ENCODE assay signal across 47 mouse cellular contexts in genomic region chr15:98471539-98471938, GRCm38 (mm10). TPM values are rescaled to one million over a fixed set of nuclear protein-coding genes. Genes with fewer than 3 reads are reported as not detected.
"Had no signal": no experiment of that assay in that cellular context is flagged by ENCODE, and none has a peak within 500 bp of the region (broad histone marks: within the 10 kb centered on the region; RNA-seq: fewer than 3 reads in every experiment).

No protein-coding gene starts in this region.

- H3K27me3 ChIP-seq: limb, embryonic 15.5 days; liver, embryonic 13.5 days; liver, embryonic 15.5 days; lung, embryonic 15.5 days; midbrain, embryonic 12.5 days; midbrain, embryonic 13.5 days; midbrain, embryonic 15.5 days; neural tube, embryonic 12.5 days had no signal

- H3K4me1 ChIP-seq: limb, embryonic 10.5 days; limb, embryonic 12.5 days; limb, embryonic 13.5 days; limb, embryonic 15.5 days; liver, embryonic 12.5 days; liver, embryonic 13.5 days; liver, embryonic 15.5 days; lung, embryonic 15.5 days; midbrain, embryonic 10.5 days; midbrain, embryonic 12.5 days; midbrain, embryonic 13.5 days; midbrain, embryonic 15.5 days; neural tube, embryonic 12.5 days had no signal

- H3K36me3 ChIP-seq: limb, embryonic 10.5 days; limb, embryonic 12.5 days; limb, embryonic 13.5 days; limb, embryonic 15.5 days; liver, embryonic 12.5 days; liver, embryonic 13.5 days; liver, embryonic 15.5 days; lung, embryonic 15.5 days; midbrain, embryonic 10.5 days; midbrain, embryonic 12.5 days; midbrain, embryonic 13.5 days; midbrain, embryonic 15.5 days; neural tube, embryonic 12.5 days had no signal

- H3K27ac ChIP-seq: limb, embryonic 10.5 days; limb, embryonic 12.5 days; limb, embryonic 13.5 days; limb, embryonic 15.5 days; liver, embryonic 12.5 days; liver, embryonic 13.5 days; liver, embryonic 14.5 days; liver, embryonic 15.5 days; lung, embryonic 15.5 days; macrophage; midbrain, embryonic 10.5 days; midbrain, embryonic 12.5 days; midbrain, embryonic 13.5 days; midbrain, embryonic 15.5 days; neural tube, embryonic 12.5 days had no signal

- H3K4me3 ChIP-seq: limb, embryonic 10.5 days; limb, embryonic 12.5 days; limb, embryonic 13.5 days; limb, embryonic 15.5 days; liver, embryonic 12.5 days; liver, embryonic 13.5 days; liver, embryonic 15.5 days; lung, embryonic 15.5 days; megakaryocyte, embryonic 14.5 days; midbrain, embryonic 10.5 days; midbrain, embryonic 12.5 days; midbrain, embryonic 13.5 days; midbrain, embryonic 15.5 days; myocyte; neural tube, embryonic 12.5 days had no signal

- DNase-seq: left cerebral cortex, postnatal 4 days; liver; liver, embryonic 13.5 days; liver, postnatal 0 days; lung, adult 18-20 months; lung, adult 2 months; lung, embryonic 14.5 days; lung, postnatal 10 days; lung, postnatal 14 days; lung, postnatal 36 days; lung, postnatal 4 days; midbrain, embryonic 14.5 days had no signal

- H3K9ac ChIP-seq: limb, embryonic 12.5 days; limb, embryonic 13.5 days; limb, embryonic 15.5 days; liver, embryonic 12.5 days; liver, embryonic 13.5 days; liver, embryonic 14.5 days; liver, embryonic 15.5 days; liver, postnatal 0 days; lung, embryonic 14.5 days; lung, embryonic 15.5 days; midbrain, embryonic 12.5 days; midbrain, embryonic 13.5 days; midbrain, embryonic 15.5 days; neural tube, embryonic 12.5 days had no signal

- H3K9me3 ChIP-seq: limb, embryonic 10.5 days; limb, embryonic 12.5 days; limb, embryonic 13.5 days; limb, embryonic 15.5 days; liver, embryonic 12.5 days; liver, embryonic 13.5 days; liver, embryonic 15.5 days; lung, embryonic 15.5 days; midbrain, embryonic 10.5 days; midbrain, embryonic 15.5 days; neural tube, embryonic 12.5 days had no signal

RNA-seq across cellular contexts. Expression of gene OR5BS1P, which starts 1.8 kb away (rescaled TPM):
- total RNA-seq: left cerebral cortex, postnatal 10 days; left cerebral cortex, postnatal 14 days; left cerebral cortex, postnatal 25 days; left cerebral cortex, postnatal 36 days; left cerebral cortex, postnatal 4 days; liver, adult 2 months; megakaryocyte progenitor cell, adult 5-6 weeks; megakaryocyte, adult 5-6 weeks; megakaryocyte-erythroid progenitor cell, adult 5-6 weeks; midbrain, postnatal 0 days; monocyte, adult 5-6 weeks had no signal
- polyA plus RNA-seq: limb, embryonic 10.5 days; limb, embryonic 11.5 days; limb, embryonic 12.5 days; limb, embryonic 13.5 days; limb, embryonic 14.5 days; limb, embryonic 15.5 days; liver, adult 2 months; liver, embryonic 11.5 days; liver, embryonic 12.5 days; liver, embryonic 13.5 days; liver, embryonic 14.5 days; liver, embryonic 15.5 days; liver, embryonic 16.5 days; liver, postnatal 0 days; lung, embryonic 14.5 days; lung, embryonic 15.5 days; lung, embryonic 16.5 days; lung, postnatal 0 days; macrophage; midbrain, embryonic 10.5 days; midbrain, embryonic 11.5 days; midbrain, embryonic 12.5 days; midbrain, embryonic 13.5 days; midbrain, embryonic 14.5 days; midbrain, embryonic 15.5 days; midbrain, embryonic 16.5 days; midbrain, postnatal 0 days; myocyte; neural tube, embryonic 11.5 days; neural tube, embryonic 12.5 days had no signal

RNA-seq across cellular contexts. Expression of gene Lalba, which starts 11.0 kb away (rescaled TPM):
- total RNA-seq: left cerebral cortex, postnatal 10 days; left cerebral cortex, postnatal 14 days; left cerebral cortex, postnatal 25 days; left cerebral cortex, postnatal 36 days; left cerebral cortex, postnatal 4 days; liver, adult 2 months; megakaryocyte progenitor cell, adult 5-6 weeks; megakaryocyte, adult 5-6 weeks; megakaryocyte-erythroid progenitor cell, adult 5-6 weeks; midbrain, postnatal 0 days; monocyte, adult 5-6 weeks had no signal
- polyA plus RNA-seq: limb, embryonic 11.5 days; liver, adult 2 months; liver, embryonic 11.5 days; liver, embryonic 12.5 days; liver, embryonic 13.5 days; liver, embryonic 14.5 days; liver, embryonic 15.5 days; liver, embryonic 16.5 days; liver, postnatal 0 days; macrophage; midbrain, embryonic 11.5 days; midbrain, embryonic 12.5 days; midbrain, embryonic 13.5 days; midbrain, embryonic 14.5 days; midbrain, embryonic 15.5 days; midbrain, embryonic 16.5 days; midbrain, postnatal 0 days; myocyte; neural tube, embryonic 11.5 days; neural tube, embryonic 12.5 days had no signal

RNA-seq across cellular contexts. Expression of gene Olfr281, which starts 19.2 kb away (rescaled TPM):
- total RNA-seq: left cerebral cortex, postnatal 10 days; left cerebral cortex, postnatal 14 days; left cerebral cortex, postnatal 25 days; left cerebral cortex, postnatal 36 days; left cerebral cortex, postnatal 4 days; liver, adult 2 months; megakaryocyte progenitor cell, adult 5-6 weeks; megakaryocyte, adult 5-6 weeks; megakaryocyte-erythroid progenitor cell, adult 5-6 weeks; midbrain, postnatal 0 days; monocyte, adult 5-6 weeks had no signal
- polyA plus RNA-seq: limb, embryonic 10.5 days; limb, embryonic 11.5 days; limb, embryonic 12.5 days; limb, embryonic 13.5 days; limb, embryonic 14.5 days; limb, embryonic 15.5 days; liver, adult 2 months; liver, embryonic 11.5 days; liver, embryonic 12.5 days; liver, embryonic 13.5 days; liver, embryonic 14.5 days; liver, embryonic 15.5 days; liver, embryonic 16.5 days; liver, postnatal 0 days; lung, adult 2 months; lung, embryonic 14.5 days; lung, embryonic 15.5 days; lung, embryonic 16.5 days; lung, postnatal 0 days; macrophage; midbrain, embryonic 10.5 days; midbrain, embryonic 11.5 days; midbrain, embryonic 12.5 days; midbrain, embryonic 13.5 days; midbrain, embryonic 14.5 days; midbrain, embryonic 15.5 days; midbrain, embryonic 16.5 days; midbrain, postnatal 0 days; myocyte; neural tube, embryonic 11.5 days; neural tube, embryonic 12.5 days had no signal

RNA-seq across cellular contexts. Expression of gene Olfr279, which starts 20.7 kb away (rescaled TPM):
- total RNA-seq: left cerebral cortex, postnatal 10 days; left cerebral cortex, postnatal 25 days; left cerebral cortex, postnatal 36 days; left cerebral cortex, postnatal 4 days; liver, adult 2 months; megakaryocyte progenitor cell, adult 5-6 weeks; megakaryocyte, adult 5-6 weeks; megakaryocyte-erythroid progenitor cell, adult 5-6 weeks; midbrain, postnatal 0 days; monocyte, adult 5-6 weeks had no signal
- polyA plus RNA-seq: limb, embryonic 10.5 days; limb, embryonic 11.5 days; limb, embryonic 12.5 days; limb, embryonic 13.5 days; limb, embryonic 14.5 days; limb, embryonic 15.5 days; liver, adult 2 months; liver, embryonic 11.5 days; liver, embryonic 12.5 days; liver, embryonic 13.5 days; liver, embryonic 14.5 days; liver, embryonic 15.5 days; liver, embryonic 16.5 days; liver, postnatal 0 days; lung, embryonic 14.5 days; lung, embryonic 15.5 days; lung, embryonic 16.5 days; lung, postnatal 0 days; macrophage; midbrain, embryonic 10.5 days; midbrain, embryonic 11.5 days; midbrain, embryonic 12.5 days; midbrain, embryonic 13.5 days; midbrain, embryonic 14.5 days; midbrain, embryonic 15.5 days; midbrain, embryonic 16.5 days; midbrain, postnatal 0 days; myocyte; neural tube, embryonic 11.5 days; neural tube, embryonic 12.5 days had no signal

RNA-seq across cellular contexts. Expression of gene Olfr282, which starts 40.5 kb away (rescaled TPM):
- total RNA-seq: left cerebral cortex, postnatal 10 days; left cerebral cortex, postnatal 14 days; left cerebral cortex, postnatal 25 days; left cerebral cortex, postnatal 36 days; left cerebral cortex, postnatal 4 days; liver, adult 2 months; megakaryocyte progenitor cell, adult 5-6 weeks; megakaryocyte, adult 5-6 weeks; megakaryocyte-erythroid progenitor cell, adult 5-6 weeks; midbrain, postnatal 0 days; monocyte, adult 5-6 weeks had no signal
- polyA plus RNA-seq: limb, embryonic 10.5 days; limb, embryonic 11.5 days; limb, embryonic 12.5 days; limb, embryonic 13.5 days; limb, embryonic 14.5 days; limb, embryonic 15.5 days; liver, adult 2 months; liver, embryonic 11.5 days; liver, embryonic 12.5 days; liver, embryonic 13.5 days; liver, embryonic 14.5 days; liver, embryonic 15.5 days; liver, embryonic 16.5 days; liver, postnatal 0 days; lung, adult 2 months; lung, embryonic 14.5 days; lung, embryonic 15.5 days; lung, embryonic 16.5 days; lung, postnatal 0 days; macrophage; midbrain, embryonic 10.5 days; midbrain, embryonic 11.5 days; midbrain, embryonic 12.5 days; midbrain, embryonic 13.5 days; midbrain, embryonic 14.5 days; midbrain, embryonic 15.5 days; midbrain, embryonic 16.5 days; midbrain, postnatal 0 days; myocyte; neural tube, embryonic 11.5 days; neural tube, embryonic 12.5 days had no signal
